14 mouse cellular contexts compared by ENCODE assay signal in genomic region chr5:114566461-114566860, GRCm38 (mm10). TPM values are rescaled to one million over a fixed set of nuclear protein-coding genes. Genes with fewer than 3 reads are reported as not detected.
DNase-seq lines count a peak whose midpoint lies in the region; ATAC-seq and TF ChIP-seq lines count a peak whose summit lies in the region.
"Had no signal": no experiment of that assay in that cellular context is flagged by ENCODE, and none has a peak within 500 bp of the region (broad histone marks: within the 10 kb centered on the region; RNA-seq: fewer than 3 reads in every experiment).

No protein-coding gene starts in this region.

- no peak overlapping the region for H3K4me3 ChIP-seq in forebrain, embryonic 13.5 days
- H3K4me3 ChIP-seq in forebrain, postnatal 0 days (ENCODE audit: low read depth, low read length) = no peak overlapping the region
- no peak overlapping the region; the same call in 1 of the 2 replicates for H3K4me3 ChIP-seq in limb, embryonic 12.5 days (replicated peaks)
- H3K4me3 ChIP-seq in limb, embryonic 10.5 days = no peak overlapping the region
- no peak overlapping the region for H3K4me3 ChIP-seq in neural tube, embryonic 12.5 days
- H3K4me3 ChIP-seq in neural tube, embryonic 15.5 days (replicated peaks) = no peak overlapping the region
- H3K4me3 ChIP-seq: myocyte had no signal

- H3K36me3 ChIP-seq in forebrain, embryonic 13.5 days (ENCODE audit: poor library complexity, severe bottlenecking) = no peaks in the 10 kb centered on the region
- H3K36me3 ChIP-seq in forebrain, postnatal 0 days (ENCODE audit: insufficient read depth) = no peaks in the 10 kb centered on the region
- no peaks in the 10 kb centered on the region for H3K36me3 ChIP-seq in limb, embryonic 12.5 days
- no peaks in the 10 kb centered on the region; the same call in 1 of the 2 replicates for H3K36me3 ChIP-seq in limb, embryonic 10.5 days
- H3K36me3 ChIP-seq in neural tube, embryonic 12.5 days = no peaks in the 10 kb centered on the region
- no peaks in the 10 kb centered on the region for H3K36me3 ChIP-seq in neural tube, embryonic 15.5 days
- H3K36me3 ChIP-seq: forebrain, embryonic 12.5 days; heart, embryonic 13.5 days; stomach, embryonic 15.5 days had no signal

- H3K9me3 ChIP-seq in forebrain, embryonic 13.5 days (replicated peaks) = no peaks in the 10 kb centered on the region; the same call in 1 of the 2 replicates
- no peaks in the 10 kb centered on the region for H3K9me3 ChIP-seq in forebrain, postnatal 0 days (ENCODE audit: low read length)
- peaks cover 11% of the 10 kb centered on the region; the same call in 1 of the 2 replicates for H3K9me3 ChIP-seq in limb, embryonic 12.5 days
- H3K9me3 ChIP-seq in limb, embryonic 10.5 days (replicated peaks) = no peaks in the 10 kb centered on the region; the same call in 1 of the 2 replicates
- 0 out of 2 replicates have a peak, but pooled peaks cover 7% of the 10 kb centered on the region for H3K9me3 ChIP-seq in neural tube, embryonic 12.5 days
- H3K9me3 ChIP-seq in neural tube, embryonic 15.5 days (replicated peaks) = no peaks in the 10 kb centered on the region
- H3K9me3 ChIP-seq: stomach, embryonic 15.5 days had no signal

- peaks cover 47% of the 10 kb centered on the region for H3K4me1 ChIP-seq in forebrain, embryonic 13.5 days
- H3K4me1 ChIP-seq in forebrain, postnatal 0 days (ENCODE audit: insufficient read depth) = peaks cover 16% of the 10 kb centered on the region
- peaks cover 52% of the 10 kb centered on the region for H3K4me1 ChIP-seq in limb, embryonic 12.5 days (replicated peaks)
- H3K4me1 ChIP-seq in limb, embryonic 10.5 days = peaks cover 64% of the 10 kb centered on the region
- H3K4me1 ChIP-seq in neural tube, embryonic 12.5 days = peaks cover 32% of the 10 kb centered on the region
- H3K4me1 ChIP-seq in neural tube, embryonic 15.5 days = peaks cover 38% of the 10 kb centered on the region

- H3K27ac ChIP-seq in forebrain, embryonic 13.5 days = no peak overlapping the region
- no peak overlapping the region for H3K27ac ChIP-seq in forebrain, postnatal 0 days (ENCODE audit: low read depth, low read length)
- no peak overlapping the region for H3K27ac ChIP-seq in limb, embryonic 12.5 days
- no peak overlapping the region for H3K27ac ChIP-seq in limb, embryonic 10.5 days
- H3K27ac ChIP-seq in neural tube, embryonic 12.5 days = no peak overlapping the region
- H3K27ac ChIP-seq in neural tube, embryonic 15.5 days (replicated peaks) = no peak overlapping the region
- H3K27ac ChIP-seq: heart, embryonic 13.5 days; stomach, embryonic 15.5 days had no signal

- no peak for ATAC-seq in forebrain, embryonic 13.5 days
- no peak for ATAC-seq in forebrain, postnatal 0 days
- ATAC-seq in limb, embryonic 12.5 days (ENCODE audit: insufficient number of reproducible peaks, insufficient read depth, low FRiP score, low TSS enrichment, low read depth) = no peak
- ATAC-seq in neural tube, embryonic 12.5 days (ENCODE audit: low FRiP score, low read depth) = no peak
- no peak for ATAC-seq in neural tube, embryonic 15.5 days (ENCODE audit: low FRiP score)

- no peak for TF ChIP-seq CTCF in forebrain, postnatal 0 days (IDR thresholded peaks at IDR 0.05; ENCODE audit: low read depth)

- 89% methylated on average over 10 of the region's 10 CpGs for WGBS in forebrain, embryonic 13.5 days
- WGBS in forebrain, postnatal 0 days = 90% methylated on average over 10 of the region's 10 CpGs
- 84% methylated on average over 10 of the region's 10 CpGs for WGBS in limb, embryonic 12.5 days
- 85% methylated on average over 10 of the region's 10 CpGs for WGBS in limb, embryonic 10.5 days
- 84% methylated on average over 10 of the region's 10 CpGs for WGBS in neural tube, embryonic 12.5 days
- 93% methylated on average over 10 of the region's 10 CpGs for WGBS in neural tube, embryonic 15.5 days

- H3K4me2 ChIP-seq in forebrain, embryonic 13.5 days = 0 out of 2 replicates have a peak overlapping the region, but pooled peaks have one; percentile 89
- no peak overlapping the region for H3K4me2 ChIP-seq in forebrain, postnatal 0 days (ENCODE audit: low read depth)
- H3K4me2 ChIP-seq in limb, embryonic 12.5 days = peak overlapping the region; percentile 96; the same call in 1 of the 2 replicates
- H3K4me2 ChIP-seq in neural tube, embryonic 12.5 days (replicated peaks) = 0 out of 2 replicates have a peak overlapping the region, but pooled peaks have one; percentile 89
- no peak overlapping the region for H3K4me2 ChIP-seq in neural tube, embryonic 15.5 days

- no peak for DNase-seq in forebrain, postnatal 0 days
- no peak for DNase-seq in limb, embryonic 10.5 days (ENCODE audit: low spot score)
- DNase-seq in naive thymus-derived CD4-positive, alpha-beta T cell, adult 2 months (ENCODE audit: low read depth) = peak; percentile 19
- no peak for DNase-seq in thymus, adult 18-20 months

- H3K9ac ChIP-seq in forebrain, embryonic 13.5 days = no peak overlapping the region
- no peak overlapping the region for H3K9ac ChIP-seq in forebrain, postnatal 0 days
- no peak overlapping the region for H3K9ac ChIP-seq in limb, embryonic 12.5 days (replicated peaks)
- no peak overlapping the region for H3K9ac ChIP-seq in neural tube, embryonic 12.5 days
- no peak overlapping the region for H3K9ac ChIP-seq in neural tube, embryonic 15.5 days (replicated peaks)
- H3K9ac ChIP-seq: forebrain, embryonic 12.5 days; heart, embryonic 13.5 days; stomach, embryonic 15.5 days had no signal

- peaks cover 10% of the 10 kb centered on the region; the same call in 1 of the 2 replicates for H3K27me3 ChIP-seq in forebrain, embryonic 13.5 days
- peaks cover 6% of the 10 kb centered on the region; the same call in 1 of the 2 replicates for H3K27me3 ChIP-seq in forebrain, postnatal 0 days (ENCODE audit: insufficient read depth, low read length)
- H3K27me3 ChIP-seq in limb, embryonic 12.5 days = peaks cover 47% of the 10 kb centered on the region
- peaks cover 56% of the 10 kb centered on the region for H3K27me3 ChIP-seq in limb, embryonic 10.5 days (ENCODE audit: low read depth, poor library complexity, severe bottlenecking)
- H3K27me3 ChIP-seq in neural tube, embryonic 12.5 days (replicated peaks) = peaks cover 5% of the 10 kb centered on the region; the same call in 1 of the 2 replicates
- 0 out of 2 replicates have a peak, but pooled peaks cover 3% of the 10 kb centered on the region for H3K27me3 ChIP-seq in neural tube, embryonic 15.5 days (replicated peaks)
- H3K27me3 ChIP-seq: Patski had no signal

RNA-seq across cellular contexts. Expression of gene Fam222a, which starts 1.4 kb away (rescaled TPM):
- 4.8 and 4.9 TPM in 2 replicates for polyA plus RNA-seq in forebrain, embryonic 13.5 days (2015; fragmentation: Nextera tagmentation; extraction: Ambion mirVana)
- total RNA-seq in forebrain, postnatal 0 days (2014; rRNA removed) = 6.2 and 8.2 TPM in 2 replicates
- 2.9 and 3.4 TPM in 2 replicates for polyA plus RNA-seq in forebrain, postnatal 0 days (2015; fragmentation: Nextera tagmentation; extraction: Ambion mirVana)
- 1.7 and 2.1 TPM in 2 replicates for polyA plus RNA-seq in limb, embryonic 12.5 days (2016; fragmentation: Nextera tagmentation; extraction: Ambion mirVana)
- polyA plus RNA-seq in limb, embryonic 10.5 days (2016; fragmentation: Nextera tagmentation; extraction: Ambion mirVana) = 1.4 and 1.9 TPM in 2 replicates
- polyA plus RNA-seq in neural tube, embryonic 12.5 days (2016; fragmentation: Nextera tagmentation; extraction: Ambion mirVana) = 7.2 and 8.0 TPM in 2 replicates
- 4.7 and 5.3 TPM in 2 replicates for polyA plus RNA-seq in neural tube, embryonic 15.5 days (2015; fragmentation: Nextera tagmentation; extraction: Ambion mirVana)
- polyA plus RNA-seq: activated CD4-positive, CD25-positive, alpha-beta regulatory T cell, adult 4 months had no signal

Comparison
In these comparisons a context has a peak if more than half of its experiments do, and no peak if none do; other contexts are left out.
1. H3K4me2 ChIP-seq: peak in forebrain, embryonic 13.5 days (single experiment), limb, embryonic 12.5 days (single experiment) and neural tube, embryonic 12.5 days (single experiment); none in forebrain, postnatal 0 days (single experiment) and neural tube, embryonic 15.5 days (single experiment).